Mouse (Mus musculus) midbrain, embryonic 13.5 days (tissue): Measurements from ENCODE around the gene Ifne. TPM values are rescaled to one million over a fixed set of nuclear protein-coding genes. Genes with fewer than 3 reads are reported as not detected.
"Not testable (repeated sequence)": the region's sequence is repeated elsewhere in the genome, so short reads cannot be mapped to it uniquely, and the experiment has no call there.

Source experiments
- ATAC-seq: fragments of 200-750 bp; cut with Nextera tagmentation; 2 replicates; pipeline ENCODE4 v1.8.0; 2017; ENCODE audit warnings: mild to moderate bottlenecking, moderate TSS enrichment, moderate library complexity
- H3K27ac ChIP-seq: fragments of 300-500 bp; sonication (generic); 2 replicates; pipeline ENCODE4 v1.5.1; 2015; ENCODE audit warnings: inconsistent platforms, mild to moderate bottlenecking, moderate library complexity
- H3K27me3 ChIP-seq: fragments of 300-500 bp; sonication (generic); 2 replicates; pipeline ENCODE4 v1.6.1; 2015; ENCODE audit warnings: mild to moderate bottlenecking, inconsistent platforms
- H3K36me3 ChIP-seq: fragments of 300-500 bp; sonication (generic); 2 replicates; pipeline ENCODE4 v1.6.1; 2015; ENCODE audit warnings: mild to moderate bottlenecking, inconsistent platforms
- H3K4me1 ChIP-seq: fragments of 300-500 bp; sonication (generic); replicated peaks from 2 replicates; pipeline ENCODE4 v1.6.1; 2015; ENCODE audit warnings: inconsistent platforms
- H3K4me2 ChIP-seq: fragments of 300-500 bp; sonication (generic); replicated peaks from 2 replicates; pipeline ENCODE4 v1.6.1; 2015; ENCODE audit warnings: moderate library complexity, mild to moderate bottlenecking, inconsistent platforms
- H3K4me3 ChIP-seq: fragments of 300-500 bp; sonication (generic); replicated peaks from 2 replicates; pipeline ENCODE4 v1.5.1; 2015; ENCODE audit warnings: mild to moderate bottlenecking, inconsistent platforms
- H3K9ac ChIP-seq: fragments of 300-500 bp; sonication (generic); replicated peaks from 2 replicates; pipeline ENCODE4 v1.6.1; 2015; ENCODE audit warnings: mild to moderate bottlenecking, inconsistent platforms
- H3K9me3 ChIP-seq: fragments of 300-500 bp; sonication (generic); 2 replicates; pipeline ENCODE4 v1.6.1; 2016; ENCODE audit warnings: mild to moderate bottlenecking, inconsistent platforms
- WGBS: fragments of 180-500 bp; shearing (Covaris S2); methylation state at CpG from one replicate; pipeline ENCODE4 v1.1.7; 2015; 5-methylcytosine and 5-hydroxymethylcytosine counted together
- polyA plus RNA-seq: library from polyadenylated mRNA; unstranded; fragments of >200 nt; fragmentation: Nextera tagmentation; extraction: Ambion mirVana; gene quantifications from 2 replicates; pipeline ENCODE4 v1.2.1, GENCODE M21; 2015

The Ifne gene
- polyA plus RNA-seq, 1 experiment from 2014 or later = not detected

DNA sequence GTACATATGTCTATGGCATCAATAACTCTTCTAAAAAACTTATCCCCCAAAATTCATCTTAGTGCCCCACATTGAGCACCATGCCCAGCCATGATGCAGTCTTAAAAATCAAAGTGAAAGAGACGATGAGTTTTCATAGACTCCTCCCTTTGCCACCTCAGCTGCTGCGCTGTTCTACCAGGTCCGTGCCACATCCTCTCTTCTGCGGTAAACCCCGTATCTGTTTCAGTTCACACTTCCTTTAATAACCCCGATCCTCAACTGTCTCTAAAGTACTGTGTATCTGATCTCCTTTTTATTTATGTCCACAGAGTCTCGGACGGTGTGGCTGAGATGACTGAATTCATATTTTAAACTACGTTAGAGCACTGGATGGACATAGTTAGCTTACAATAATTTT, 15.4 kb downstream of the Ifne start:
- 76% methylated on average over 9 of the region's 9 CpGs for WGBS
- Histone ChIP-seq H3K9me3 (no peaks in the 10 kb centered on the region), H3K4me3 (no peak overlapping the region), H3K27me3 (peaks cover 29% of the 10 kb centered on the region), H3K36me3 (no peaks in the 10 kb centered on the region), H3K27ac (no peak overlapping the region), H3K9ac (no peak overlapping the region), H3K4me2 (no peak overlapping the region), H3K4me1 (peaks cover 12% of the 10 kb centered on the region)
- ATAC-seq = no peak

DNA sequence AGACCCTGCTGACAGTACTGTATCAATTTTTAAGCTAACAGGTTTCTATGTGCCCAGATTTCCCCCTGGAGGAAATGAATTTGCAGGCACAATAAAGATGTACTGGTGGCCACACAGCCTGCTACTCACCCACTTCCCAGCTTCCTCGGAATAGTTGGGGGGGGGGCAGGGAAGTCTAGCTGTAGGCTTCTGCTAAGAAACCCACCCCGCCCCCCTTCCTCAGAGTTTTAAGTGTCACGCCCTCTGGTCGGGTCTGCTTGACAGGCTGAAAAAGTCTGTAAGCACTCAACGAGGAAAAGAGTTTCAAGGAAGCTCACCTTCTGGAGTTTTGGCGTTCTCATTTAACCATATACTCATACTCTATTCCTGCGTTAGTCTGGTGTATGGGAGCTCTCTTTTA, 16.7 kb downstream of the Ifne start:
- H3K9me3 ChIP-seq = no peaks in the 10 kb centered on the region
- peaks cover 12% of the 10 kb centered on the region for H3K4me1 ChIP-seq
- no peak overlapping the region for H3K27ac ChIP-seq
- no peak overlapping the region for H3K9ac ChIP-seq
- no peaks in the 10 kb centered on the region for H3K36me3 ChIP-seq
- H3K27me3 ChIP-seq = peaks cover 24% of the 10 kb centered on the region
- WGBS = 3% methylated on average over 7 of the region's 7 CpGs
- no peak for ATAC-seq
- no peak overlapping the region for H3K4me3 ChIP-seq
- H3K4me2 ChIP-seq = no peak overlapping the region

- H3K27me3 ChIP-seq = peaks cover 5% of the 10 kb centered on the region; the same call in 1 of the 2 replicates
- H3K27ac ChIP-seq = no peak overlapping the region
- H3K9me3 ChIP-seq = no peaks in the 10 kb centered on the region
- no peak overlapping the region for H3K9ac ChIP-seq
- H3K36me3 ChIP-seq = no peaks in the 10 kb centered on the region
- H3K4me1 ChIP-seq = peaks cover 6% of the 10 kb centered on the region
- no peak for ATAC-seq
- no peak overlapping the region for H3K4me3 ChIP-seq
- H3K4me2 ChIP-seq = no peak overlapping the region
Observed at GRCm38 (mm10) chr4:88859214-88859613, 20.8 kb downstream of the Ifne start.

DNA sequence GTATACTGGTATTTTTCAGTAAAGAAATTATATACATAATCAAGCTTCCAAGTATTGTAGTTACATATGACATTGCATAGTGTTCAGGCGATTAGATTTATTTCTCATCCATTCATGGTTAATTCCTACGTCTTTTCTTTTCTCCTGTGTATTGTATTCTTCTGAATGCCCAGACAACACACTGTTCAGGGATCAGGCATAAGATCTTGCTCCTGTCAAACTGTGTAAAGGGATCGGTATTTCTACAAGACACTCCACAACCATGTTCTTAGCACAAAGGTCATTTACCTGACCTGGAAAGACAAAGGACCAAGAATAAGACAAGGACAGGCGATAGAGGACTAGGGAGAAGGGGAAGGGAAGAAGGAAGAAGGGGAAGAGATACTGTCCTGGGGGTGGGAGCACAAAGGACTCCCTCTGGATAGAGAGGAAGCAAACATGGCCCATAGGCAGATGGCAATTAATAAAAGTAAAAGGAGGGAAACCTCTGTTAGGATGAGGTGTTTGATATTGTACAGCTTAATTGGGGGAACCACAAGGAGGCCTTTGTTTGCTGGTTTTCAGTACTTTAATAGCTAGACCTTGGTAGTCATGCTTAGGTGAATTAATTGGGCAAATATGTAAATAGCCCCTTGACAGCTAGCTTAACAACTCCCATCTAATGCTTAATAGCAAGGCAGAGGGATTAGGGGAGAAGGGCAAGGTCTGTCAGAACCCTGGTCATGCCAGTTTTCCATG, 28.8 kb downstream of the Ifne start:
- peak; percentile 48; the same call in 1 of the 2 replicates for ATAC-seq

GRCm38 (mm10) chr4:88849698-88850097, 30.3 kb downstream of the Ifne start, which contains the start of gene Ifna1:
Ifna1 (plus strand) TSS chr4:88850087.
- Histone ChIP-seq H3K27me3 (no peaks in the 10 kb centered on the region), H3K4me2 (no peak within 1 kb of the TSS), H3K36me3 (no peaks in the 10 kb centered on the region), H3K4me1 (0 out of 2 replicates have a peak, but pooled peaks cover 2% of the 10 kb centered on the region), H3K9ac (no peak within 1 kb of the TSS), H3K4me3 (no peak within 1 kb of the TSS), H3K9me3 (no peaks in the 10 kb centered on the region), H3K27ac (no peak within 1 kb of the TSS)
- 76% methylated on average over 1 of the region's 1 CpGs for WGBS
- ATAC-seq = no peak

More for the DNA sequence above, 28.8 kb downstream of the Ifne start:
- 16% methylated on average over 4 of the region's 4 CpGs for WGBS
- Histone ChIP-seq H3K4me2 (no peak overlapping the region), H3K9me3 (no peaks in the 10 kb centered on the region), H3K27me3 (no peaks in the 10 kb centered on the region), H3K4me3 (no peak overlapping the region), H3K27ac (no peak overlapping the region), H3K36me3 (no peaks in the 10 kb centered on the region), H3K9ac (no peak overlapping the region), H3K4me1 (0 out of 2 replicates have a peak, but pooled peaks cover 2% of the 10 kb centered on the region)

GRCm38 (mm10) chr4:88845334-88845733, 34.7 kb downstream of the Ifne start:
- no peaks in the 10 kb centered on the region for H3K9me3 ChIP-seq
- ATAC-seq = no peak
- no peak overlapping the region for H3K4me2 ChIP-seq
- H3K36me3 ChIP-seq = no peaks in the 10 kb centered on the region
- no peak overlapping the region for H3K27ac ChIP-seq
- H3K4me3 ChIP-seq = no peak overlapping the region
- WGBS = 76% methylated on average over 2 of the region's 2 CpGs
- no peaks in the 10 kb centered on the region for H3K27me3 ChIP-seq
- H3K9ac ChIP-seq = no peak overlapping the region
- H3K4me1 ChIP-seq = no peaks in the 10 kb centered on the region

- ATAC-seq = no peak
- 44% methylated on average over 2 of the region's 2 CpGs for WGBS
- no peak within 1 kb of the TSS for H3K4me3 ChIP-seq
- H3K9ac ChIP-seq = no peak within 1 kb of the TSS
- no peak within 1 kb of the TSS for H3K4me2 ChIP-seq
- no peaks in the 10 kb centered on the region for H3K27me3 ChIP-seq
- no peaks in the 10 kb centered on the region for H3K36me3 ChIP-seq
- H3K27ac ChIP-seq = no peak within 1 kb of the TSS
- no peaks in the 10 kb centered on the region for H3K4me1 ChIP-seq
- H3K9me3 ChIP-seq = no peaks in the 10 kb centered on the region
Observed at GRCm38 (mm10) chr4:88841438-88841911, 38.5 kb downstream of the Ifne start, which contains the start of gene Ifna4. Ifna4 (plus strand) TSS chr4:88841861.

DNA sequence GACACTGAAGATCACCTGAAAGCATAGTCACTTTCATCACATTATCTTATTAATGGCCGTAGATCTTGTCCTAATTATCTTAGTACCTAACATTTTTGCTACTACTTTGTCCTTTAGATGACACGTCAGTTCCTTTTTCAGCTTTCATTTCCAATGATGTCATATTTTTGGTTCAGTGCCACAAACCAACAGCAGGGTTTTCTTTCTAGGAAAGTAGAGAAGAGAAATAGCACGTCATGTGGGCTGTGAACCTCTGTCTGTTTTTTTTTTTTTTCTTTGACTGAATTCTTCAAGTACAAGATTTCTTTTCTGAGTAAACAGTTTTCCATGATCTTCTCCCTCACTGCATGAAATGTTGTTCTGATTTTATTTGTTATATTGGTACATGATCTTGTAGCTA, 39.9 kb downstream of the Ifne start:
- Histone ChIP-seq H3K36me3 (no peaks in the 10 kb centered on the region), H3K4me1 (no peaks in the 10 kb centered on the region), H3K27ac (no peak overlapping the region), H3K4me2 (no peak overlapping the region), H3K9ac (no peak overlapping the region), H3K27me3 (no peaks in the 10 kb centered on the region), H3K4me3 (no peak overlapping the region), H3K9me3 (no peaks in the 10 kb centered on the region)
- 87% methylated on average over 3 of the region's 3 CpGs for WGBS
- no peak for ATAC-seq

DNA sequence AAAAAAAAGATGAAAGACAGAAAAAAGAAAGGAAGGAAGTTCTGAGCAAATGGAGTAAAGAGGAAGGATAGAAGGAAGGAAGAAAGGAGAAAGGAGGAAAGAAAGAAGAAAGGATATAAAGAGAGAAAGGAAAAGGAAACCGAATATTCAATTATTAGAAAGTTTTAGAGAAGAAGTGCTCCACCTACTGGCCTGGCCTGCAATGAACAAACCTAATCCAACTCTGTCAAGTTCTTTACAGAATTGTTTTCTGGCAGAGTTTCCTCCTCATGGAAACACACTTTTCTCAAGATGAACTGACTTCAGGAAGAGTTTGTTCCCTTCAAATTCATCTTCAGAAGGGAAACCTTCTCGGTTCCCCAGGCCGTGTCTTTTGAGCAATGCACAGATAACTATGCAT, 41.2 kb downstream of the Ifne start:
- Histone ChIP-seq H3K9ac (no peak overlapping the region), H3K4me1 (no peaks in the 10 kb centered on the region), H3K4me2 (no peak overlapping the region), H3K27ac (no peak overlapping the region), H3K9me3 (no peaks in the 10 kb centered on the region), H3K36me3 (no peaks in the 10 kb centered on the region), H3K4me3 (no peak overlapping the region), H3K27me3 (no peaks in the 10 kb centered on the region)
- ATAC-seq = no peak
- 53% methylated on average over 3 of the region's 3 CpGs for WGBS

- not testable (repeated sequence) for H3K27me3 ChIP-seq, ATAC-seq, H3K4me2 ChIP-seq, H3K4me3 ChIP-seq, H3K9ac ChIP-seq, H3K36me3 ChIP-seq, H3K9me3 ChIP-seq, H3K4me1 ChIP-seq, H3K27ac ChIP-seq
- WGBS = 81% methylated on average over 1 of the region's 1 CpGs
Observed at GRCm38 (mm10) chr4:88835225-88835624, 44.8 kb downstream of the Ifne start, which contains the start of gene Ifna5. Ifna5 (plus strand) TSS chr4:88835525.

DNA sequence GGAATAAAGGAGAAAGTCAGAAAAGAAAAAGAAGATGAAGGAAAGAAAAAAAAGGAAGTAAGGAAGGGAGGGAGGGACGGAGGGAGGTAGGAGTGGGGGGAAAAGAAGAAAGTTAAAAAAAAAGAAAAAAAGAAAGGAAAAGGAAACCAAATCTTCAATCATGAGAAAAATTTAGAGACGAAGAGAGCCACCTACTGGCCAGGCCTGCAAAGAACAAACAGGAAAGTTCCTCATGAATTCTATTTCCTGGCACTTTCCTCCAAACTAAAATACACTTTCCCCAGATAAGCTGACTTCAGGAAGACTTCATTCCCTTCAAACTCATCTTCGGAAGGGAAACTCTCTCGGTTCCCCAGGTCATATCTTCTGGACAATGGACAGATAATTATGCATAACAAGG, 49.5 kb downstream of the Ifne start:
- H3K9me3 ChIP-seq = no peaks in the 10 kb centered on the region
- WGBS = 21% methylated on average over 4 of the region's 4 CpGs
- H3K27me3 ChIP-seq = no peaks in the 10 kb centered on the region
- no peaks in the 10 kb centered on the region for H3K4me1 ChIP-seq
- H3K36me3 ChIP-seq = no peaks in the 10 kb centered on the region
- H3K4me2 ChIP-seq = no peak overlapping the region
- no peak for ATAC-seq
- no peak overlapping the region for H3K4me3 ChIP-seq
- no peak overlapping the region for H3K9ac ChIP-seq
- H3K27ac ChIP-seq = no peak overlapping the region
